Mouse (Mus musculus): ENCODE measurements around the gene Arih1. TPM values are rescaled to one million over a fixed set of nuclear protein-coding genes. Genes with fewer than 3 reads are reported as not detected.
"Not testable (repeated sequence)": the region's sequence is repeated elsewhere in the genome, so short reads cannot be mapped to it uniquely, and the experiment has no call there.

Arih1 gene
- polyA plus RNA-seq, 1 experiment from 2014 or later, result 21.2 TPM

- H3K4me1 ChIP-seq (replicated peaks; ENCODE audit: control insufficient read depth, insufficient read depth, low read length); ATAC-seq; H3K27ac ChIP-seq (ENCODE audit: low read length); H3K36me3 ChIP-seq (ENCODE audit: control insufficient read depth, insufficient read depth); H3K4me2 ChIP-seq (ENCODE audit: low read length); H3K4me3 ChIP-seq (replicated peaks; ENCODE audit: low read length); H3K27me3 ChIP-seq (replicated peaks; ENCODE audit: control insufficient read depth, insufficient read depth, low read length); H3K9me3 ChIP-seq (ENCODE audit: control insufficient read depth, low read length); H3K9ac ChIP-seq (replicated peaks; ENCODE audit: low read depth, low read length): not testable (repeated sequence)
- 80% methylated on average over 1 of the region's 1 CpGs for WGBS
Observed at GRCm38 (mm10) chr9:59358041-59358440, 128.4 kb downstream of the Arih1 start.

- Histone ChIP-seq H3K9ac (replicated peaks; ENCODE audit: low read depth, low read length) (peak within 1 kb of the TSS; percentile 93), H3K36me3 (ENCODE audit: control insufficient read depth, insufficient read depth) (no peaks in the 10 kb centered on the region), H3K4me1 (replicated peaks; ENCODE audit: control insufficient read depth, insufficient read depth, low read length) (peaks cover 8% of the 10 kb centered on the region), H3K4me3 (replicated peaks; ENCODE audit: low read length) (peak within 1 kb of the TSS; percentile 91), H3K4me2 (ENCODE audit: low read length) (peak within 1 kb of the TSS; percentile 70), H3K27me3 (replicated peaks; ENCODE audit: control insufficient read depth, insufficient read depth, low read length) (no peaks in the 10 kb centered on the region), H3K27ac (ENCODE audit: low read length) (peak within 1 kb of the TSS; percentile 84), H3K9me3 (ENCODE audit: control insufficient read depth, low read length) (no peaks in the 10 kb centered on the region)
- peak; percentile 97 for ATAC-seq
- WGBS, result 1% methylated on average over 26 of the region's 32 CpGs
Observed at GRCm38 (mm10) chr9:59353253-59353639, 133.2 kb downstream of the Arih1 start, which contains the start of gene Bbs4. TSS of gene Bbs4 (minus strand) at chr9:59353508.

GRCm38 (mm10) chr9:59352586-59353252, 133.7 kb downstream of the Arih1 start:
- no peaks in the 10 kb centered on the region for H3K9me3 ChIP-seq (ENCODE audit: control insufficient read depth, low read length)
- WGBS, result 7% methylated on average over 15 of the region's 15 CpGs
- no peaks in the 10 kb centered on the region for H3K27me3 ChIP-seq (replicated peaks; ENCODE audit: control insufficient read depth, insufficient read depth, low read length)
- peak overlapping the region; percentile 84 for H3K27ac ChIP-seq (ENCODE audit: low read length)
- H3K4me2 ChIP-seq (ENCODE audit: low read length), result peak overlapping the region; percentile 70
- H3K36me3 ChIP-seq (ENCODE audit: control insufficient read depth, insufficient read depth), result no peaks in the 10 kb centered on the region
- H3K4me1 ChIP-seq (replicated peaks; ENCODE audit: control insufficient read depth, insufficient read depth, low read length), result peaks cover 8% of the 10 kb centered on the region
- H3K4me3 ChIP-seq (replicated peaks; ENCODE audit: low read length), result peak overlapping the region; percentile 91
- H3K9ac ChIP-seq (replicated peaks; ENCODE audit: low read depth, low read length), result peak overlapping the region; percentile 93
- ATAC-seq, result no peak; the same call in 1 of the 2 replicates

GRCm38 (mm10) chr9:59346176-59346575, 140.2 kb downstream of the Arih1 start:
- Histone ChIP-seq H3K36me3 (ENCODE audit: control insufficient read depth, insufficient read depth) (peaks cover 9% of the 10 kb centered on the region; the same call in 1 of the 2 replicates), H3K4me3 (replicated peaks; ENCODE audit: low read length) (no peak overlapping the region), H3K9me3 (ENCODE audit: control insufficient read depth, low read length) (no peaks in the 10 kb centered on the region), H3K9ac (replicated peaks; ENCODE audit: low read depth, low read length) (no peak overlapping the region), H3K4me1 (replicated peaks; ENCODE audit: control insufficient read depth, insufficient read depth, low read length) (no peaks in the 10 kb centered on the region), H3K27me3 (replicated peaks; ENCODE audit: control insufficient read depth, insufficient read depth, low read length) (no peaks in the 10 kb centered on the region), H3K4me2 (ENCODE audit: low read length) (no peak overlapping the region), H3K27ac (ENCODE audit: low read length) (no peak overlapping the region)
- 83% methylated on average over 2 of the region's 2 CpGs for WGBS
- no peak for ATAC-seq

GRCm38 (mm10) chr9:59340002-59340401, 146.4 kb downstream of the Arih1 start:
- H3K4me3 ChIP-seq (replicated peaks; ENCODE audit: low read length), result no peak overlapping the region
- H3K4me1 ChIP-seq (replicated peaks; ENCODE audit: control insufficient read depth, insufficient read depth, low read length), result no peaks in the 10 kb centered on the region
- no peaks in the 10 kb centered on the region for H3K9me3 ChIP-seq (ENCODE audit: control insufficient read depth, low read length)
- no peak overlapping the region for H3K27ac ChIP-seq (ENCODE audit: low read length)
- H3K36me3 ChIP-seq (ENCODE audit: control insufficient read depth, insufficient read depth), result peaks cover 17% of the 10 kb centered on the region; the same call in 1 of the 2 replicates
- ATAC-seq, result no peak
- H3K4me2 ChIP-seq (ENCODE audit: low read length), result no peak overlapping the region
- WGBS, result 89% methylated on average over 9 of the region's 9 CpGs
- no peaks in the 10 kb centered on the region for H3K27me3 ChIP-seq (replicated peaks; ENCODE audit: control insufficient read depth, insufficient read depth, low read length)
- H3K9ac ChIP-seq (replicated peaks; ENCODE audit: low read depth, low read length), result no peak overlapping the region

- Histone ChIP-seq H3K27ac (ENCODE audit: low read length) (no peak overlapping the region), H3K4me2 (ENCODE audit: low read length) (no peak overlapping the region), H3K36me3 (ENCODE audit: control insufficient read depth, insufficient read depth) (peaks cover 21% of the 10 kb centered on the region; the same call in 1 of the 2 replicates), H3K9ac (replicated peaks; ENCODE audit: low read depth, low read length) (no peak overlapping the region), H3K4me3 (replicated peaks; ENCODE audit: low read length) (no peak overlapping the region), H3K27me3 (replicated peaks; ENCODE audit: control insufficient read depth, insufficient read depth, low read length) (no peaks in the 10 kb centered on the region), H3K9me3 (ENCODE audit: control insufficient read depth, low read length) (no peaks in the 10 kb centered on the region), H3K4me1 (replicated peaks; ENCODE audit: control insufficient read depth, insufficient read depth, low read length) (no peaks in the 10 kb centered on the region)
- no peak for ATAC-seq
- WGBS, result 93% methylated on average over 5 of the region's 5 CpGs
Observed at GRCm38 (mm10) chr9:59339107-59339506, 147.3 kb downstream of the Arih1 start.

- no peaks in the 10 kb centered on the region for H3K27me3 ChIP-seq (replicated peaks; ENCODE audit: control insufficient read depth, insufficient read depth, low read length)
- H3K4me2 ChIP-seq (ENCODE audit: low read length), result no peak overlapping the region
- no peak overlapping the region for H3K4me3 ChIP-seq (replicated peaks; ENCODE audit: low read length)
- no peaks in the 10 kb centered on the region for H3K4me1 ChIP-seq (replicated peaks; ENCODE audit: control insufficient read depth, insufficient read depth, low read length)
- no peaks in the 10 kb centered on the region for H3K9me3 ChIP-seq (ENCODE audit: control insufficient read depth, low read length)
- peaks cover 25% of the 10 kb centered on the region for H3K36me3 ChIP-seq (ENCODE audit: control insufficient read depth, insufficient read depth)
- no peak overlapping the region for H3K9ac ChIP-seq (replicated peaks; ENCODE audit: low read depth, low read length)
- WGBS, result 90% methylated on average over 5 of the region's 5 CpGs
- ATAC-seq, result no peak
- H3K27ac ChIP-seq (ENCODE audit: low read length), result no peak overlapping the region
Observed at GRCm38 (mm10) chr9:59338411-59338810, 148.0 kb downstream of the Arih1 start.

Other genes starting within 250 kb of the Arih1 start
- gene Adpgk, start 195.1 kb downstream of the Arih1 start, polyA plus RNA-seq (2015; fragmentation: Nextera tagmentation; extraction: Ambion mirVana), result 20.7 and 20.9 TPM in 2 replicates
- gene Bbs4, start 133.1 kb downstream of the Arih1 start, polyA plus RNA-seq (2015; fragmentation: Nextera tagmentation; extraction: Ambion mirVana), result 43.1 and 45.1 TPM in 2 replicates
- gene Hexa, start 52.9 kb upstream of the Arih1 start, polyA plus RNA-seq (2015; fragmentation: Nextera tagmentation; extraction: Ambion mirVana), result 51.3 and 55.7 TPM in 2 replicates
- gene Tmem202, start 53.2 kb upstream of the Arih1 start, polyA plus RNA-seq (2015; fragmentation: Nextera tagmentation; extraction: Ambion mirVana), result 0.45 and 0.58 TPM in 2 replicates
- gene Celf6, start 91.3 kb upstream of the Arih1 start, polyA plus RNA-seq (2015; fragmentation: Nextera tagmentation; extraction: Ambion mirVana), result 29.5 and 42.0 TPM in 2 replicates
- 204 and 232 TPM in 2 replicates for gene Parp6, start 130.7 kb upstream of the Arih1 start, polyA plus RNA-seq (2015; fragmentation: Nextera tagmentation; extraction: Ambion mirVana)
- 1,186 and 1,222 TPM in 2 replicates for gene Pkm, start 169.8 kb upstream of the Arih1 start, polyA plus RNA-seq (2015; fragmentation: Nextera tagmentation; extraction: Ambion mirVana)
- gene Gramd2, start 193.5 kb upstream of the Arih1 start, polyA plus RNA-seq (2015; fragmentation: Nextera tagmentation; extraction: Ambion mirVana), result 3.7 and 5.4 TPM in 2 replicates

Data from forebrain, embryonic 16.5 days (tissue).